Mouse (Mus musculus) liver, embryonic 16.5 days (tissue): ENCODE data around the gene Supv3l1. TPM values are rescaled to one million over a fixed set of nuclear protein-coding genes. Genes with fewer than 3 reads are reported as not detected.
"Not testable (repeated sequence)": the region's sequence is repeated elsewhere in the genome, so short reads cannot be mapped to it uniquely, and the experiment has no call there.

ENCODE experiments used
- ATAC-seq: fragments of 200-750 bp; cut with Nextera tagmentation; 2 replicates; pipeline ENCODE4 v1.8.0; 2017; ENCODE audit warnings: low read depth, mild to moderate bottlenecking, moderate number of reproducible peaks, moderate library complexity
- H3K27ac ChIP-seq: fragments of 300-500 bp; sonication (generic); 2 replicates; pipeline ENCODE4 v1.5.1; 2014; ENCODE audit warnings: mild to moderate bottlenecking, low read length
- H3K27me3 ChIP-seq: fragments of 300-500 bp; sonication (generic); 2 replicates; pipeline ENCODE4 v1.6.1; 2014; ENCODE audit warnings: low read depth, low read length, mixed read lengths; ENCODE audit not compliant: control insufficient read depth, insufficient read depth
- H3K36me3 ChIP-seq: fragments of 300-500 bp; sonication (generic); 2 replicates; pipeline ENCODE4 v1.6.1; 2014; ENCODE audit warnings: mild to moderate bottlenecking; ENCODE audit not compliant: control insufficient read depth, insufficient read depth
- H3K4me1 ChIP-seq: fragments of 300-500 bp; sonication (generic); 2 replicates; pipeline ENCODE4 v1.6.1; 2014; ENCODE audit warnings: low read depth, low read length, mixed read lengths; ENCODE audit not compliant: control insufficient read depth
- H3K4me2 ChIP-seq: fragments of 300-500 bp; sonication (generic); 2 replicates; pipeline ENCODE4 v1.6.1; 2014; ENCODE audit warnings: low read depth, low read length, mixed read lengths
- H3K4me3 ChIP-seq: fragments of 300-500 bp; sonication (generic); 2 replicates; pipeline ENCODE4 v1.5.1; 2014; ENCODE audit warnings: low read depth, mild to moderate bottlenecking, low read length
- H3K9ac ChIP-seq: fragments of 300-500 bp; sonication (generic); 2 replicates; pipeline ENCODE4 v1.6.1; 2014; ENCODE audit warnings: low read depth, low read length
- H3K9me3 ChIP-seq: fragments of 300-500 bp; sonication (generic); replicated peaks from 2 replicates; pipeline ENCODE4 v1.6.1; 2016; ENCODE audit warnings: low read length; ENCODE audit not compliant: control insufficient read depth
- WGBS: fragments of 180-500 bp; shearing (Covaris S2); extraction: QIAGEN DNeasy Blood & Tissue Kit; methylation state at CpG from one replicate; pipeline ENCODE4 v1.1.7; 2014; ENCODE audit not compliant: insufficient replicate concordance; 5-methylcytosine and 5-hydroxymethylcytosine counted together
- polyA plus RNA-seq: library from polyadenylated mRNA; unstranded; fragments of >200 nt; fragmentation: Nextera tagmentation; extraction: Ambion mirVana; gene quantifications from 2 replicates; pipeline ENCODE4 v1.2.1, GENCODE M21; 2015

The Supv3l1 gene
- polyA plus RNA-seq = 11.4 and 11.6 TPM in 2 replicates

DNA sequence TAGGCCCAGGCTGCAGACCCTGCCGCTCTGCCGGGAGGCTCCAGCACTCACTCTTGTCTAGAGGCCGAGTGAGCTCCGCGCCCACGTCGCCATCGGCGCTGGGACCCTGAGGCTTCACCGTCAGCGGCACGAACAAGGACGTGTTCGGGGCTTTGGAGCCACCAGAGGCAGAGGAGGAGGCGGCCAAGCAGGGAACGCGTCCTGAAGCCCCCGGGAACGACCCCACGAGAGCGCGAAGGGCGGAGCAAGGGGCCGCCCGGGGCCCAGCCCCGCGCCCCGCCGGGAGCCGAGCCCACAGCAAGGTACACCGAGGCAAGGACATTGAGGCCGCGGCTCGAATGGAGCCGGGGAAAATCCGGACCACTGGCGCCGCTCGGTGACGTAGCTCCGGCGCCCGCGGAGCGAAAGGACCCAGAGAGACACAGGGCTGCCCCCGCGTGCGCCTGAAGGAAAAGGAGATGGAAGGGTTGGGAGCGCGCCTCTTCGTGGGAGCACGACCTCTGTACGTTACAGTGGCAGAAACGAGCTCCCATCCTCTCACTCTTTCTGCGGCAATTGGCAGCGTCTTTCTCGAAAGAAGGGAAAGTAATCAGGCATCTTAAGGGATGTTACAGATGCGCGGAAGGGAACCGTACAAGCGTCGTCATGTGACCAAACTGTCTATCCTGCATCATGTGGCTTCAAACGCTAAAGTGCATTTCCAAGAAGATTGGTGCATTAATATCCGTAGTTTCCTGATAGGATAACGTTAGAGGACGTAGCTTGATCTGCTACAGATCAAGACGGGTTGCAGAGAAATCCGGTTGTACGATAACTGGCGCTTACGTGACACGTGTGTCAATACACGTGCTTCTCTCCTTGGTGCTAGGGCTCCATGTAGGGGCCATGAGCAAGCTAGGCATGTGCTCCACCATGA, at the start of gene Supv3l1, which contains the start of gene 4930507D05Rik:
TSS of gene Supv3l1 (minus strand) at position 375 of the 916 bp plus-strand sequence.
TSS of gene 4930507D05Rik (plus strand) at position 126 of the 916 bp plus-strand sequence.
- peak within 1 kb of the TSS; percentile 95 for H3K9ac ChIP-seq
- H3K36me3 ChIP-seq = peaks cover 3% of the 10 kb centered on the region; the same call in 1 of the 2 replicates
- H3K9me3 ChIP-seq = no peaks in the 10 kb centered on the region
- peak within 1 kb of the TSS; percentile 64 for H3K4me2 ChIP-seq
- WGBS = under 1% methylated on average over 73 of the region's 73 CpGs
- H3K4me3 ChIP-seq = peak within 1 kb of the TSS; percentile 86
- ATAC-seq = peak; percentile 89
- H3K27ac ChIP-seq = peak within 1 kb of the TSS; percentile 78
- peaks cover 16% of the 10 kb centered on the region for H3K4me1 ChIP-seq
- H3K27me3 ChIP-seq = no peaks in the 10 kb centered on the region

DNA sequence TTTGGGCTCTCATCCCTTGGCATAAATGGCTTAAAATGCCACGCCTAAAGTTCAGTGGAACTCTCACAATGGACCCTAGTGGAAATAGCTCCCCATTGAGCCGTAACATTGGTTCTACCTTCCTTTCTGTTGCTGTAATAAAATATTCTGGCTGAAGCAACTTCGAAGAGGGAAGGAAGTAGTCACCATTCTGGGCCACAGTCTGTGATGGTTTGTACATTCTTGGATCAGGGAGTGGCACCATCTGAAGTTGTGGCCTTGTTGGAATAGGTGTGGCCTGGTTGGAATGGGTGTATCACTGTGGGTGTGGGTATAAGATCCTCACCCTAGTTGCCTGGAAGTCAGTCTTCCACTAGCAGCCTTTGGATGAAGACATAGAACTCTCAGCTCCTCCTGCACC, 42.1 kb upstream of the Supv3l1 start:
- ATAC-seq, H3K9me3 ChIP-seq: not testable (repeated sequence)
- WGBS = 68% methylated on average over 3 of the region's 3 CpGs

DNA sequence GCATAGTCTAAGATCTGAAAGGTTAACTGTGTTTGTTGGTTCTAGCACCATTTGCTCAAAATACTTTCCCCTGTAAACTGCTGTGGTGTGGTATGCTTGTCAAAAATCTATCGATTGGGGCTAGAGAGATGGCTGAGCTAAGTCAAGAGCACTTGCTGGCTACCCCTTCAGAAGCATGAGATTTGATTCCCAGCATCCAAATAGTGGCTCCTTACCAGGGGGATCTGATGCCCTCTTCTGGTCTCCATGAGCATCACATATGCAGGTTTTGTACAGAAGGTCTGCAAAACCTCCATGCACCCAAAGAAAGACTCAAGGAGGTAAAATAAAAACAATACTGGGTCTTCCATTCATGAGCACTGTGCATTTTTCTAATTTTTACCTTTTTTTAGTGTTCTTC, 38.7 kb upstream of the Supv3l1 start:
- no peaks in the 10 kb centered on the region for H3K27me3 ChIP-seq
- H3K4me2 ChIP-seq = no peak overlapping the region
- no peaks in the 10 kb centered on the region for H3K36me3 ChIP-seq
- no peaks in the 10 kb centered on the region for H3K9me3 ChIP-seq
- peaks cover 27% of the 10 kb centered on the region for H3K4me1 ChIP-seq
- H3K9ac ChIP-seq = no peak overlapping the region
- ATAC-seq = no peak
- no peak overlapping the region for H3K27ac ChIP-seq
- 12% methylated on average over 1 of the region's 1 CpGs for WGBS
- no peak overlapping the region for H3K4me3 ChIP-seq

More for the DNA sequence above, 42.1 kb upstream of the Supv3l1 start:
- H3K4me2 ChIP-seq = peak overlapping the region; percentile 13; the same call in 1 of the 2 replicates
- H3K9ac ChIP-seq, H3K4me3 ChIP-seq, H3K27ac ChIP-seq, H3K27me3 ChIP-seq, H3K36me3 ChIP-seq: not testable (repeated sequence)
- peaks cover 17% of the 10 kb centered on the region for H3K4me1 ChIP-seq

DNA sequence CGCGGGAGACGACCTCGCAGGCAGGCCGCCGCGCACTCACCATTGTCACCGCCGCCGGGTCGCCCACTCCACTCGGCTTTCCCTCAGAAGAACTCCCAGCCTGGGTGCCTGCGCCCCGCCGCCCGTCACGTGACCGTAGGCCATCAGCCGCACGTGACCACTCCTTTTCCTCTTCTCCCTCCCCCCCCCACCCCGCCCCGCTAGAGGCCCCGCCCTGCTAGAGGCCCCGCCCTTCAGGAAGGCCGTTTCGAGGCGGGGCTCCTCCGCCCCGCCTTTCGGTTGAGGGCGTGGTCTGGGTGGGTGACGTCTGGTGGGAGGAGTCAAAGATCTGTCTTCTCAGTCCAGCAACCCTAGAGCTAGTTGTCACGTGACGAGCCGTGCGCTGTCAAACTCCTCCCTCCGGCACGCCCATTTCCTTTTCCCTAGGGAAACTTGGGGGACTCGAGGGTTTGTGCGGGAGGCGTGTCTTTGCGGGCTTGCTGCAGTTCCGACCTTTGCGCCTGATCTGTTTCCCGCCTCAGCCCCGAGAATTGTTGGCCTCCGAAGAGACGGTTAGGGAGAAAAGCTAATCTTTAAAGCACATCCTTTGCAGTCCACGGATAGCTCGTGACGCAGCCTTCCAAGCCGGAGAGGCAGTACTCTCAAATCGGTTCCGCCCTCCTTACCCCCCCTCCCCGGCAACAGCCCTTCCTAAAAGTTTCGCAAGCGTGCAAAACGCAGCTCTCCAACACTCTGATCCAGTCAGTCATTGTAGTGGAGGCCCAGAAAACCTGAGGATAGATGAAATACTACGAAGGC, 37.3 kb upstream of the Supv3l1 start, which contains the start of gene Vps26a:
TSS of gene Vps26a (minus strand) at position 188 of the 798 bp plus-strand sequence.
- ATAC-seq = peak; percentile 82
- Histone ChIP-seq H3K4me1 (peaks cover 27% of the 10 kb centered on the region), H3K4me3 (peak within 1 kb of the TSS; percentile 76), H3K27ac (peak within 1 kb of the TSS; percentile 89), H3K9me3 (no peaks in the 10 kb centered on the region), H3K36me3 (no peaks in the 10 kb centered on the region), H3K9ac (peak within 1 kb of the TSS; percentile 95), H3K27me3 (no peaks in the 10 kb centered on the region), H3K4me2 (peak within 1 kb of the TSS; percentile 95)
- under 1% methylated on average over 56 of the region's 59 CpGs for WGBS

DNA sequence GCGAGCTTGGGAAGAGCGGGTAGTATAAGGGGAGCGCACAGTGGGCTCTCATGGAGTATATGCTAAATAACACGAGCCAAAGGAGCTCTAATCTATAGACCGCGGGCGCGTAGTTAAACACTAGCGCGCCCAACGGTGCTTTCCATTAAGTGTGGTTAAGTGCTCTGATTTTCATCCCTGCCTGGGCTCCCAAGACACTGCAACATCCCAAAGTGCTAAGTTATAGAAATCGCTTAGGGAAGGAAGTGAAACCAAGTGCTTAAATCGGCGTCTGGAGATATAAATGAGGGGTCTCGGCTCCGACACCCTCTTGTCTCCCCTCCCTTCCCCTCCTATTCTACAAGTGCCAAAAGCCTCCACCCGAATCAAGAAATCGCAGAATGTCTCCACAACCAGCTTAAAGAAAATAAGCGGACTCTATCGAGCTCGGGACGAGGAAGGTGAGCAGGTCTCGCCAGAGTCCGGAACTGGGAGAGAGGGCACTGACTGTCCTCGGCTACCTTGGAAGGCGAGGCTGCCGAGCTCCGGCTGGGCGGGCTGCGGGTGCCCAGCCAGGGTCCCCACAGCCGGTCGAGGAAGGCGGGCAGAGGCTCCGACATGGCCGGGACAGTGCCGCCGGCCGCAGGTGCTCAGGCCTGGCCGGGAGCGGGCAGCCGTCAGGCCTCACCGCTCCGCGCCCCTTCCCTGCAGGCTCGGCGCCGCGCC, 36.5 kb upstream of the Supv3l1 start:
- Histone ChIP-seq H3K27me3 (no peaks in the 10 kb centered on the region), H3K9me3 (no peaks in the 10 kb centered on the region), H3K4me3 (peak overlapping the region; percentile 76), H3K4me2 (peak overlapping the region; percentile 80), H3K36me3 (no peaks in the 10 kb centered on the region), H3K4me1 (peaks cover 22% of the 10 kb centered on the region), H3K9ac (peak overlapping the region; percentile 95), H3K27ac (peak overlapping the region; percentile 89)
- peak; percentile 55 for ATAC-seq
- under 1% methylated on average over 41 of the region's 48 CpGs for WGBS

DNA sequence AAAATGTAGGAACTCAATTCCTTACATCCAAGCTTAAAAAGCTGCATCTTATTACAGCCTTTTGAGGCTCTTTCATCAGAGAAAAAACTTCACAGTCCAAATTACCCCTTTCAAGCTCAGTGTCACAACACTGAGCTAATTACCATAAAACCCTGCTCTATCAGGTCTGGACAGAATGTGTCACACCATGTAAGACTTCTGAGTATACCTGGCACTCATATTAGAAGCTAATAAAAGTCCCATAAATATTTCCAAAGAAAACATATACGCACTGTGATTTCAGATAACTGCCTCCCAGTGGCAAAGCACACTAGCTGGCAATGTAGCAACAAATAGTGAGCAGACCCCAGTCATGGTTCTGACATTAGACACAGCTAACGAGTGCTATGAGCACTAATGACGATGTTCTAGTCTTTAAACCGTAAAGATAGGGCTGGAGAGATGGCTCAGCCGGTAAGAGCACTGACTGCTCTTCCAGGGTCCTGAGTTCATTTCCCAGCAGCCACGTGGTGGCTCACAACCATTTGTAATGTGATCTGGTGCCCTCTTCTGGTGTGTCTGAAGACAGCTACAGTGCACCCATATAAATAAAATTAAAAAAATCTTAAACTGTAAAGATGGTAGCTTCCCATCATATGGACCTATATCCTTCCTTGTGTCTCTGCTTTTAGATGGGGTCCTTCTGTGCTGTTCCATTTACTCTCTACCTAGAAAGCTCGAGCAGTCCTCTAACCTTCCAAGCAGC, 31.7 kb upstream of the Supv3l1 start:
- no peaks in the 10 kb centered on the region for H3K9me3 ChIP-seq
- H3K4me1 ChIP-seq = peaks cover 9% of the 10 kb centered on the region
- no peak overlapping the region for H3K4me2 ChIP-seq
- peaks cover 2% of the 10 kb centered on the region; the same call in 1 of the 2 replicates for H3K36me3 ChIP-seq
- 68% methylated on average over 7 of the region's 7 CpGs for WGBS
- H3K27me3 ChIP-seq = no peaks in the 10 kb centered on the region
- H3K27ac ChIP-seq = no peak overlapping the region
- H3K4me3 ChIP-seq = no peak overlapping the region
- no peak overlapping the region for H3K9ac ChIP-seq
- ATAC-seq = no peak

DNA sequence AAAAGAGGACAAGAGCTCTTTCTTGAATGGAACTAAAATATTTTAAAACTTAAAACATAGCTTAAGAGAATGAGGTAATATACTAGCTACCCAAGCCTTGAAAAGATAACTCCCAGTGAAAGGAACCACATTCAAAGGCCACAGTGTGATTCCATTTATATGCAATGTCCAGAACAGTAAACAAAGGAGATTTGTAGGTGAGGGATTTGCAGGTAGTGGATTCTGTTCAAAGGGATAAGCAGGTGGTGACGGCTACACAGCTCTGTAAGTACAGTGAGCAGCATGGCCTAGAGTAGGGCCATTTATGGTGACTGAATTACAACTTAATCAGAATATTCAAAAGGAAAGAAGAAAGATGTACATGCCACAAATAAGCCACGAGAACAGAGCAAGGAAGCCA, 27.4 kb upstream of the Supv3l1 start:
- H3K4me3 ChIP-seq = no peak overlapping the region
- H3K4me2 ChIP-seq = no peak overlapping the region
- no peak overlapping the region for H3K27ac ChIP-seq
- no peaks in the 10 kb centered on the region for H3K4me1 ChIP-seq
- WGBS = 54% methylated on average over 2 of the region's 2 CpGs
- peaks cover 7% of the 10 kb centered on the region for H3K36me3 ChIP-seq
- no peak overlapping the region for H3K9ac ChIP-seq
- no peak for ATAC-seq
- H3K27me3 ChIP-seq = no peaks in the 10 kb centered on the region
- no peaks in the 10 kb centered on the region for H3K9me3 ChIP-seq

DNA sequence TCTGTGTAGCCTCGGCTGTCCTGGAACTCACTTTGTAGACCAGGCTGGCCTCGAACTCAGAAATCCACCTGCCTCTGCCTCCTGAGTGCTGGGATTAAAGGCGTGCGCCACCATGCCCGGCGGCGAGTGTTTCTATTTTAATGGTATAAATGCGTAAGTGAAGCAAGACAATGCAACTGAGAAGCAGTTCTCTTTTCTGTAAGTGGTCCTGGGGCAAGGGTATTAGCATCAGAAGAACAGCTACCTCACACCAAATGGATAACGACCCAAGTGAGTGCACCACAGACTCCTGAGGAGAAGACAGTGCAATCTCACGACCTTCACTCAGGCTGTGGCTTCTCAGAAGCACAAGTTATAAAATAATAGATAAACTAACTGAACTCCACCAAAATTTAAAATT, 25.4 kb upstream of the Supv3l1 start:
- no peaks in the 10 kb centered on the region for H3K27me3 ChIP-seq
- H3K4me1 ChIP-seq = no peaks in the 10 kb centered on the region
- WGBS = 81% methylated on average over 10 of the region's 10 CpGs
- no peak overlapping the region for H3K27ac ChIP-seq
- H3K9ac ChIP-seq = no peak overlapping the region
- H3K9me3 ChIP-seq = no peaks in the 10 kb centered on the region
- H3K4me3 ChIP-seq = no peak overlapping the region
- H3K36me3 ChIP-seq = peaks cover 7% of the 10 kb centered on the region
- no peak overlapping the region for H3K4me2 ChIP-seq
- ATAC-seq = no peak
